Mouse (Mus musculus) heart, embryonic 15.5 days (tissue): ENCODE results near the gene Sp3. TPM values are rescaled to one million over a fixed set of nuclear protein-coding genes. Genes with fewer than 3 reads are reported as not detected.
"Not testable (repeated sequence)": the region's sequence is repeated elsewhere in the genome, so short reads cannot be mapped to it uniquely, and the experiment has no call there.

ENCODE experiments used
- ATAC-seq: fragments of 200-750 bp; cut with Nextera tagmentation; replicated peaks from 2 replicates; pipeline ENCODE4 v1.8.0; 2017; ENCODE audit warnings: low read depth, moderate TSS enrichment; ENCODE audit not compliant: insufficient number of reproducible peaks, insufficient read depth, low FRiP score
- H3K27ac ChIP-seq: fragments of 300-500 bp; sonication (generic); 2 replicates; pipeline ENCODE4 v1.5.1; 2015; ENCODE audit warnings: mild to moderate bottlenecking, inconsistent platforms
- H3K27me3 ChIP-seq: fragments of 300-500 bp; sonication (generic); 2 replicates; pipeline ENCODE4 v1.6.1; 2015; ENCODE audit warnings: inconsistent platforms
- H3K36me3 ChIP-seq: fragments of 300-500 bp; sonication (generic); 2 replicates; pipeline ENCODE4 v1.6.1; 2015; ENCODE audit warnings: mild to moderate bottlenecking, inconsistent platforms
- H3K4me1 ChIP-seq: fragments of 300-500 bp; sonication (generic); replicated peaks from 2 replicates; pipeline ENCODE4 v1.6.1; 2015; ENCODE audit warnings: inconsistent platforms
- H3K4me2 ChIP-seq: fragments of 300-500 bp; sonication (generic); 2 replicates; pipeline ENCODE4 v1.6.1; 2015; ENCODE audit warnings: inconsistent platforms, mild to moderate bottlenecking, moderate library complexity
- H3K4me3 ChIP-seq: fragments of 300-500 bp; sonication (generic); 2 replicates; pipeline ENCODE4 v1.5.1; 2015; ENCODE audit warnings: mild to moderate bottlenecking, inconsistent platforms
- H3K9ac ChIP-seq: fragments of 300-500 bp; sonication (generic); 2 replicates; pipeline ENCODE4 v1.6.1; 2015; ENCODE audit warnings: mild to moderate bottlenecking, inconsistent platforms
- H3K9me3 ChIP-seq: fragments of 300-500 bp; sonication (generic); replicated peaks from 2 replicates; pipeline ENCODE4 v1.6.1; 2016; ENCODE audit warnings: inconsistent platforms
- WGBS: fragments of 180-500 bp; shearing (Covaris S2); methylation state at CpG from one replicate; pipeline ENCODE4 v1.1.7; 2015; ENCODE audit warnings: mixed read lengths; 5-methylcytosine and 5-hydroxymethylcytosine counted together
- polyA plus RNA-seq: library from polyadenylated mRNA; unstranded; fragments of >200 nt; fragmentation: Nextera tagmentation; extraction: Ambion mirVana; gene quantifications from 2 replicates; pipeline ENCODE4 v1.2.1, GENCODE M21; 2015

Gene Sp3
- polyA plus RNA-seq = 31.3 and 35.5 TPM in 2 replicates

GRCm38 (mm10) chr2:72980337-72981074, at the start of gene Sp3:
Gene Sp3 (minus strand): TSS chr2:72980446.
- WGBS = under 1% methylated on average over 63 of the region's 64 CpGs
- Histone ChIP-seq H3K4me1 (peaks cover 25% of the 10 kb centered on the region), H3K27ac (peak within 1 kb of the TSS; percentile 100), H3K9ac (peak within 1 kb of the TSS; percentile 99), H3K9me3 (no peaks in the 10 kb centered on the region), H3K4me3 (peak within 1 kb of the TSS; percentile 100), H3K4me2 (peak within 1 kb of the TSS; percentile 71), H3K36me3 (0 out of 2 replicates have a peak, but pooled peaks cover 3% of the 10 kb centered on the region), H3K27me3 (no peaks in the 10 kb centered on the region)
- ATAC-seq = peak; percentile 85

- Histone ChIP-seq H3K27ac (no peak overlapping the region), H3K9me3 (no peaks in the 10 kb centered on the region), H3K9ac (no peak overlapping the region), H3K36me3 (no peaks in the 10 kb centered on the region), H3K4me1 (0 out of 2 replicates have a peak, but pooled peaks cover 3% of the 10 kb centered on the region), H3K4me2 (no peak overlapping the region), H3K4me3 (no peak overlapping the region), H3K27me3 (no peaks in the 10 kb centered on the region)
- 88% methylated on average over 3 of the region's 3 CpGs for WGBS
- no peak for ATAC-seq
These were observed 49.6 kb upstream of the Sp3 start for GRCm38 (mm10) chr2:73029846-73030245.

GRCm38 (mm10) chr2:73028019-73028418, 47.8 kb upstream of the Sp3 start:
- Histone ChIP-seq H3K4me3 (no peak overlapping the region), H3K9me3 (no peaks in the 10 kb centered on the region), H3K36me3 (no peaks in the 10 kb centered on the region), H3K9ac (no peak overlapping the region), H3K4me2 (no peak overlapping the region), H3K27me3 (no peaks in the 10 kb centered on the region), H3K27ac (no peak overlapping the region), H3K4me1 (no peaks in the 10 kb centered on the region)
- 78% methylated on average over 3 of the region's 3 CpGs for WGBS
- ATAC-seq = no peak

GRCm38 (mm10) chr2:73027126-73027525, 46.9 kb upstream of the Sp3 start:
- Histone ChIP-seq H3K27me3 (no peaks in the 10 kb centered on the region), H3K9ac (no peak overlapping the region), H3K4me2 (no peak overlapping the region), H3K36me3 (no peaks in the 10 kb centered on the region), H3K4me3 (no peak overlapping the region), H3K27ac (no peak overlapping the region), H3K9me3 (no peaks in the 10 kb centered on the region), H3K4me1 (no peaks in the 10 kb centered on the region)
- WGBS = 69% methylated on average over 3 of the region's 3 CpGs
- ATAC-seq = no peak

DNA sequence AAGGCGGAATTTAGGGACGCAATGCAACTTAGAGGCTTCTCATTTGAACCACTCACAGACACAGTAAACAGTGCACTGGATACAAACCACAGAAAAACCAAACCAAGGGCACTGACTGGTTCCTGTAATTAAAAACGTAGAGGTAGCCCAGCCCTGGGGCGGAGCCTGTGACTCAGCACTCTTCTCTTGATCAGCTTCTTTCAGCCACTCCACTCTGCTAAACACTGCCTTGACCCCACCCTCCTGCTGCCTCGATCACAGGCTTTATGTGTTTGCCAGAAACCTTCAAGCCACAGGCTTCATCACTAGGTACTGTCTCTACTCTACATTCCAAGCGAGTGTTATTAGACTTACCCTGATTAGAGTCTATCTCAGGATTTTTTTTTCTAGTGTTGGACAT, 43.6 kb upstream of the Sp3 start:
- no peak overlapping the region for H3K4me3 ChIP-seq
- 45% methylated on average over 6 of the region's 6 CpGs for WGBS
- H3K9ac ChIP-seq = no peak overlapping the region
- H3K9me3 ChIP-seq = no peaks in the 10 kb centered on the region
- no peak overlapping the region for H3K4me2 ChIP-seq
- no peaks in the 10 kb centered on the region for H3K36me3 ChIP-seq
- no peak for ATAC-seq
- H3K4me1 ChIP-seq = peaks cover 13% of the 10 kb centered on the region
- no peak overlapping the region for H3K27ac ChIP-seq
- H3K27me3 ChIP-seq = no peaks in the 10 kb centered on the region

- Histone ChIP-seq H3K36me3 (no peaks in the 10 kb centered on the region), H3K4me3 (no peak overlapping the region), H3K9me3 (no peaks in the 10 kb centered on the region), H3K4me2 (no peak overlapping the region), H3K27me3 (no peaks in the 10 kb centered on the region), H3K27ac (no peak overlapping the region), H3K4me1 (peaks cover 15% of the 10 kb centered on the region), H3K9ac (no peak overlapping the region)
- ATAC-seq = no peak
- WGBS = 69% methylated on average over 6 of the region's 6 CpGs
These were observed 40.8 kb upstream of the Sp3 start for GRCm38 (mm10) chr2:73021046-73021445.

- WGBS = 44% methylated on average over 9 of the region's 9 CpGs
These were observed 39.3 kb upstream of the Sp3 start for GRCm38 (mm10) chr2:73019371-73020146.

GRCm38 (mm10) chr2:73014063-73014462, 33.8 kb upstream of the Sp3 start:
- not testable (repeated sequence) for H3K9ac ChIP-seq, H3K36me3 ChIP-seq, H3K27ac ChIP-seq, H3K9me3 ChIP-seq, H3K4me3 ChIP-seq, H3K4me2 ChIP-seq, ATAC-seq, H3K27me3 ChIP-seq
- peaks cover 14% of the 10 kb centered on the region; the same call in 1 of the 2 replicates for H3K4me1 ChIP-seq
- WGBS = 48% methylated on average over 9 of the region's 9 CpGs

More at GRCm38 (mm10) chr2:73019371-73020146, 39.3 kb upstream of the Sp3 start:
- Histone ChIP-seq H3K4me1 (peaks cover 24% of the 10 kb centered on the region), H3K27me3 (no peaks in the 10 kb centered on the region), H3K27ac (peak overlapping the region; percentile 43), H3K4me2 (no peak overlapping the region), H3K4me3 (no peak overlapping the region), H3K9ac (no peak overlapping the region), H3K9me3 (no peaks in the 10 kb centered on the region), H3K36me3 (no peaks in the 10 kb centered on the region)
- peak; percentile 67; the same call in 1 of the 2 replicates for ATAC-seq

DNA sequence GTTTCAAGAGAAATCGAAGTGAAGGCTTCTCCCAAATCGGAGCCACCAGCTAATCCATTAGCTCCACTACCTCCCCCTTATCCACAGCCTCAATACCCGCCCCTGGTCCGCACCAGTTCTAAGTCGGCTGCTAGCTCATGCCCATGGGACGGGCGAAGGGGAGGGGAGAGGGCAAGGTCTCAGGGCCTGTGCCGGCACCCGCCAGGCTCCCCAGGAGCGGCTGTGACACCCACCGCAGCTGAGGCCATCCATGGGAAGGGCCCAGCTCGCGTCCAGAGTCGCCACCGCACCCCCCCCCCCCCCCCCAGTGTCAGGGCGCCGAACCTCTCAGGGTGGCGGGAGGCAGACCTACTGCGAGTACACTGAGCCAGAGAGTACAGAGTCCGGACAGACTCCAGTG, 32.4 kb upstream of the Sp3 start:
- Histone ChIP-seq H3K4me1 (peaks cover 8% of the 10 kb centered on the region; the same call in 1 of the 2 replicates), H3K9me3 (peaks cover 9% of the 10 kb centered on the region; the same call in 1 of the 2 replicates), H3K4me3 (no peak overlapping the region), H3K36me3 (no peaks in the 10 kb centered on the region), H3K9ac (no peak overlapping the region), H3K4me2 (no peak overlapping the region), H3K27me3 (no peaks in the 10 kb centered on the region), H3K27ac (no peak overlapping the region)
- 68% methylated on average over 20 of the region's 20 CpGs for WGBS
- ATAC-seq = no peak

GRCm38 (mm10) chr2:73007472-73007871, 27.2 kb upstream of the Sp3 start:
- H3K4me1 ChIP-seq = peaks cover 32% of the 10 kb centered on the region
- peaks cover 9% of the 10 kb centered on the region; the same call in 1 of the 2 replicates for H3K9me3 ChIP-seq
- no peak overlapping the region for H3K4me2 ChIP-seq
- WGBS = 88% methylated on average over 9 of the region's 9 CpGs
- no peak for ATAC-seq
- H3K4me3 ChIP-seq = no peak overlapping the region
- no peaks in the 10 kb centered on the region for H3K27me3 ChIP-seq
- H3K9ac ChIP-seq = no peak overlapping the region
- no peak overlapping the region for H3K27ac ChIP-seq
- no peaks in the 10 kb centered on the region for H3K36me3 ChIP-seq

DNA sequence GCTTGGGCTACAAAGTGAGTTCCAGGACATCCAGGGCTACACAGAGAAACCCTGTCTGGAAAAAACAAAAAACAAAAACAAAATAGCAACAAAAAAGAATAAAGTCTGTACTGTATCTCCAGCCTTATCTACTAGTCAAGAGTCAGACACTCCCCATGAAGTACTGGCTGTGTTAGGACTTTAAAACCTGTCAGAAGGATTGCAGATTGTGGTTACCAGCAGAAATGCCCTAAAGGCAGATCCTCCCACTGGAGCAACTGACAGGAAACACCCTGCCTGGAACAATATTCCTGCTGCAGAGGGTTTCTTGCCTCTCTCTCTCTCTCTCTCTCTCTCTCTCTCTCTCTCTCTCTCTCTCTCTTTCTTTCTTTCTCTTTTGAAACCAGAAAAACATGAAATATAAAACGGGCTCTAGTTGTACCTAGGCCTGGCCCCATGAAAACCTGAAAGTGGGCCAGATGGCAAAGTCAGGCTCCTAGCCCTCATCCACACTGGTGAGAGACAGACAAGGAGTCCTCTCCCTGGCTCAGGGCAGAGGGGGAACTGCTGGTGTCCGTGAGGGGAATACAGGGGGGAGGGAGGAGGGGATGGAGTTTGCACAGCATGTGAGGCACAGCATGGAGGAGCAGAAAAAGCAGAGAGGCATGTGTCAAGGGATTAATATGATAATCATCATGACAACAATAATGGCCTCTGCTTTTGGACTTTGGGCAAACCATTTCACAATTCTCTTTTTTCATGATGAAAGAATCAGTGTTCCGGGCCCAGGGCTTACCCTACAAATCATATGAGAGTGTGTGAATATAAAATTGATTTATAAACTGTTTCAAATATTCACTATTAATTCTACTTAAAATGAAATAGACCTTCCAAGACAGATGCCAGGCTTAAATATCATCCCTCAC, 25.6 kb upstream of the Sp3 start:
- whole genome bisulfite sequencing = 57% methylated on average over 3 of the region's 3 CpGs
- Histone ChIP-seq H3K9me3 (0 out of 2 replicates have a peak, but pooled peaks cover 3% of the 10 kb centered on the region), H3K4me1 (peaks cover 36% of the 10 kb centered on the region), H3K9ac (no peak overlapping the region), H3K4me3 (no peak overlapping the region), H3K27me3 (no peaks in the 10 kb centered on the region), H3K27ac (peak overlapping the region; percentile 97), H3K4me2 (no peak overlapping the region), H3K36me3 (no peaks in the 10 kb centered on the region)
- ATAC-seq = no peak
